Mouse (Mus musculus) hindbrain, embryonic 12.5 days (tissue): Measurements from ENCODE around the gene Gm45844. TPM values are rescaled to one million over a fixed set of nuclear protein-coding genes. Genes with fewer than 3 reads are reported as not detected.

Source experiments
- microRNA-seq: library from miRNA; unstranded; fragments of <30 nt; microRNA quantifications from one replicate; pipeline ENCODE4, GENCODE M21; 2017
- polyA plus RNA-seq: library from polyadenylated mRNA; unstranded; fragments of >200 nt; fragmentation: Nextera tagmentation; extraction: Ambion mirVana; gene quantifications from 2 replicates; pipeline ENCODE4 v1.2.1, GENCODE M21; 2016

Gene Gm45844
- polyA plus RNA-seq, 1 experiment from 2014 or later, result 3.8 TPM

Small RNAs within 50 kb of the gene (microRNA-seq; reads per million reads assigned to microRNA genes)
- gene Mir5620, result not detected

Other genes starting within 250 kb of the Gm45844 start
- 18.0 and 19.2 TPM in 2 replicates for gene Zfp954, start 156.8 kb downstream of the Gm45844 start, polyA plus RNA-seq
- gene Zfp773, start 141.5 kb downstream of the Gm45844 start, polyA plus RNA-seq, result 10.7 and 11.1 TPM in 2 replicates
- gene Zfp418, start 107.0 kb downstream of the Gm45844 start, polyA plus RNA-seq, result 3.5 and 3.7 TPM in 2 replicates
- 9.2 TPM in 2 replicates for gene Zfp772, start 68.3 kb downstream of the Gm45844 start, polyA plus RNA-seq
- 0.76 and 1.3 TPM in 2 replicates for gene Vmn2r29, start 31.0 kb downstream of the Gm45844 start, polyA plus RNA-seq
- gene Clcn4, start 22.6 kb upstream of the Gm45844 start, polyA plus RNA-seq, result 101 and 102 TPM in 2 replicates
- gene Vmn2r30, start 59.3 kb upstream of the Gm45844 start, polyA plus RNA-seq, result not detected in 2 replicates
- gene Gm45783, start 96.3 kb upstream of the Gm45844 start, polyA plus RNA-seq, result not detected in 2 replicates
- not detected in 2 replicates for gene Vmn2r31, start 121.4 kb upstream of the Gm45844 start, polyA plus RNA-seq
- gene Vmn2r32, start 201.7 kb upstream of the Gm45844 start, polyA plus RNA-seq, result not detected in 2 replicates